In the genomic region with DNA sequence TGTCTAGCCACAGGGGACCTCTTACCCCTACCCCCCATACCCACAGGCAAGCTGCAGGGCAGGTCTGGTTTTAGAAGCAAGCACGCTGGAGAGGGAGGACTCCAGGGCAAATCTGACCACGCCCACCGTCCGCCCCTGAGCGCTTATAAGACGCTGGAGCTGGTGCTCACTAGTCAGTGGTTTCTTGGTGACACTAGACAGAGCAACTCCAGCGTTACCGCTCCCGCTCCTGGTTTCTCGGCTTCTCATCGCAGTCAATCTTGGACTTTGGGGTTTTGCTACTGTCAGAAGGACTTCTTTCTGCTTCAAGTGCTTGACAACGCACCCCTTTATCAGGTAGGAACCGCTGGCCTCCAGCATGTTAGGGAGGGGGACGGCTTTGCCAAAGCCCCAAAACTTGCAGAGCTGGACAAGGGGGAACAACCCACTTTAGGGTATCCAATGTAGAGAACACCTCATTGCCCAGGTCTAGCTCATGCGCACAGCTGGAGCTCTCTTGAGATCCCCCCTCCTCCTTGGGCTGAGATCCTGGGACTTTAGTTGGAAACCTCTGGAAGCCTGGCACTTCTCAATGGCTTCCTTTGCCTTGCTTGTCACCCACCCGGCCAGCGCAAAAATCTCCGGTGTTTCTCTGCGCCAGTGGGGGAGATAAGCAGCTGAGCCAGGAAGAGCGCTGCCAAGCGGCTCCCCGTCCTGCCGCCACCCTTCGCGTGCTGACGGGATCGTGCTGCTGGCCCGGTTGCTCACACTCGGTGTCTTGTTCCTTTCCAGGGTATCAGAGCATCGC, we compare ENCODE assay signal across 9 mouse cellular contexts. TPM values are rescaled to one million over a fixed set of nuclear protein-coding genes. Genes with fewer than 3 reads are reported as not detected.
DNase-seq lines count a peak whose midpoint lies in the region; ATAC-seq and TF ChIP-seq lines count a peak whose summit lies in the region.
"Had no signal": no experiment of that assay in that cellular context is flagged by ENCODE, and none has a peak within 500 bp of the region (broad histone marks: within the 10 kb centered on the region; RNA-seq: fewer than 3 reads in every experiment).

A gene (plus strand): TSS at position 176 of the 787 bp plus-strand sequence.

- H3K4me1 ChIP-seq in embryonic facial prominence, embryonic 13.5 days, result peaks cover 52% of the 10 kb centered on the region
- peaks cover 25% of the 10 kb centered on the region for H3K4me1 ChIP-seq in heart, embryonic 11.5 days (ENCODE audit: control insufficient read depth, insufficient read depth, low read length)
- H3K4me1 ChIP-seq in liver, postnatal 0 days (ENCODE audit: insufficient read depth), result peaks cover 25% of the 10 kb centered on the region
- H3K4me1 ChIP-seq in neural tube, embryonic 15.5 days, result peaks cover 47% of the 10 kb centered on the region
- peaks cover 23% of the 10 kb centered on the region for H3K4me1 ChIP-seq in thymus, adult 2 months (replicated peaks; ENCODE audit: control insufficient read depth, insufficient read depth, low read length)

- H3K4me3 ChIP-seq in embryonic facial prominence, embryonic 13.5 days, result peak within 1 kb of the TSS; percentile 45
- H3K4me3 ChIP-seq in heart, embryonic 11.5 days (ENCODE audit: low read depth, low read length), result peak within 1 kb of the TSS; percentile 62
- peak within 1 kb of the TSS; percentile 54 for H3K4me3 ChIP-seq in liver, postnatal 0 days (ENCODE audit: low read depth, low read length)
- H3K4me3 ChIP-seq in neural tube, embryonic 15.5 days (replicated peaks), result peak within 1 kb of the TSS; percentile 39
- H3K4me3 ChIP-seq in thymus, adult 2 months (ENCODE audit: control insufficient read depth, insufficient read depth, low read length), result peak within 1 kb of the TSS; percentile 19

- H3K4me2 ChIP-seq in embryonic facial prominence, embryonic 13.5 days, result peak within 1 kb of the TSS; percentile 87
- peak within 1 kb of the TSS; percentile 92 for H3K4me2 ChIP-seq in heart, embryonic 11.5 days
- peak within 1 kb of the TSS; percentile 77 for H3K4me2 ChIP-seq in liver, postnatal 0 days (ENCODE audit: low read depth, low read length)
- peak within 1 kb of the TSS; percentile 78 for H3K4me2 ChIP-seq in neural tube, embryonic 15.5 days

- no peak for TF ChIP-seq CTCF in liver, postnatal 0 days (IDR thresholded peaks at IDR 0.05; ENCODE audit: low read depth)
- TF ChIP-seq CTCF in thymus, adult 2 months (IDR thresholded peaks at IDR 0.05; ENCODE audit: borderline replicate concordance, control insufficient read depth, extremely low read depth, insufficient read depth, low read length, poor library complexity), result no peak

- peaks cover 85% of the 10 kb centered on the region for H3K27me3 ChIP-seq in embryonic facial prominence, embryonic 13.5 days
- peaks cover 44% of the 10 kb centered on the region for H3K27me3 ChIP-seq in heart, embryonic 11.5 days (ENCODE audit: control insufficient read depth, insufficient read depth, low read length)
- H3K27me3 ChIP-seq in liver, postnatal 0 days (ENCODE audit: insufficient read depth, low read length), result peaks cover 59% of the 10 kb centered on the region
- H3K27me3 ChIP-seq in neural tube, embryonic 15.5 days (replicated peaks), result peaks cover 68% of the 10 kb centered on the region
- H3K27me3 ChIP-seq in thymus, adult 2 months (ENCODE audit: control insufficient read depth, insufficient read depth, low read length), result peaks cover 49% of the 10 kb centered on the region

- H3K9me3 ChIP-seq in embryonic facial prominence, embryonic 13.5 days, result no peaks in the 10 kb centered on the region
- H3K9me3 ChIP-seq in heart, embryonic 11.5 days (replicated peaks; ENCODE audit: control insufficient read depth, low read length), result no peaks in the 10 kb centered on the region
- no peaks in the 10 kb centered on the region for H3K9me3 ChIP-seq in liver, postnatal 0 days (ENCODE audit: low read length)
- H3K9me3 ChIP-seq in neural tube, embryonic 15.5 days (replicated peaks), result no peaks in the 10 kb centered on the region
- H3K9me3 ChIP-seq: G1E had no signal

- H3K9ac ChIP-seq in embryonic facial prominence, embryonic 13.5 days, result peak within 1 kb of the TSS; percentile 64
- H3K9ac ChIP-seq in heart, embryonic 11.5 days (ENCODE audit: low read depth, low read length), result peak within 1 kb of the TSS; percentile 78
- peak within 1 kb of the TSS; percentile 52 for H3K9ac ChIP-seq in liver, postnatal 0 days (replicated peaks)
- peak within 1 kb of the TSS; percentile 40 for H3K9ac ChIP-seq in neural tube, embryonic 15.5 days (replicated peaks)

- WGBS in embryonic facial prominence, embryonic 13.5 days, result 1% methylated on average over 30 of the region's 30 CpGs
- 1% methylated on average over 30 of the region's 30 CpGs for WGBS in heart, embryonic 11.5 days (ENCODE audit: insufficient replicate concordance)
- 2% methylated on average over 30 of the region's 30 CpGs for WGBS in liver, postnatal 0 days (ENCODE audit: insufficient replicate concordance)
- 1% methylated on average over 30 of the region's 30 CpGs for WGBS in neural tube, embryonic 15.5 days
- 3% methylated on average over 30 of the region's 30 CpGs for WGBS in thymus, adult 2 months

- ATAC-seq in embryonic facial prominence, embryonic 13.5 days (ENCODE audit: insufficient number of reproducible peaks, insufficient read depth, low FRiP score, low TSS enrichment, low read depth), result no peak
- ATAC-seq in heart, embryonic 11.5 days (replicated peaks; ENCODE audit: insufficient number of reproducible peaks, low FRiP score, low TSS enrichment), result 0 out of 2 replicates have a peak, but pooled peaks have one; percentile 43
- no peak for ATAC-seq in liver, postnatal 0 days
- ATAC-seq in neural tube, embryonic 15.5 days (ENCODE audit: low FRiP score), result no peak

- H3K27ac ChIP-seq in embryonic facial prominence, embryonic 13.5 days, result no peak within 1 kb of the TSS
- H3K27ac ChIP-seq in heart, embryonic 11.5 days (ENCODE audit: low read depth, low read length), result no peak within 1 kb of the TSS; the same call in 1 of the 2 replicates
- H3K27ac ChIP-seq in liver, postnatal 0 days (ENCODE audit: low read depth), result no peak within 1 kb of the TSS
- H3K27ac ChIP-seq in neural tube, embryonic 15.5 days (replicated peaks), result no peak within 1 kb of the TSS
- no peak within 1 kb of the TSS for H3K27ac ChIP-seq in thymus, adult 2 months (ENCODE audit: control insufficient read depth, insufficient read depth, low read length)

- peak; percentile 44 to 53 for DNase-seq in left cerebral cortex, adult 18-20 months (ENCODE audit: low spot score in 2 of 2)
- DNase-seq in left cerebral cortex, adult 11 months (ENCODE audit: low spot score), result no peak
- DNase-seq in kidney, adult 9 months, result peak; percentile 93
- DNase-seq in liver, postnatal 0 days, result peak; percentile 67
- peak; percentile 58 for DNase-seq in thymus, adult 2 months

- no peak for TF ChIP-seq EP300 in liver, postnatal 0 days (IDR thresholded peaks at IDR 0.05; ENCODE audit: low read depth)

- no peak for TF ChIP-seq POLR2A in thymus, adult 2 months (IDR thresholded peaks at IDR 0.05; ENCODE audit: control insufficient read depth, extremely low read depth, insufficient read depth, low read length, poor library complexity)

- H3K36me3 ChIP-seq in embryonic facial prominence, embryonic 13.5 days, result no peaks in the 10 kb centered on the region
- no peaks in the 10 kb centered on the region for H3K36me3 ChIP-seq in heart, embryonic 11.5 days (ENCODE audit: control insufficient read depth, insufficient read depth, low read length)
- no peaks in the 10 kb centered on the region for H3K36me3 ChIP-seq in liver, postnatal 0 days (replicated peaks; ENCODE audit: insufficient read depth, low read length)
- no peaks in the 10 kb centered on the region for H3K36me3 ChIP-seq in neural tube, embryonic 15.5 days
- H3K36me3 ChIP-seq in thymus, adult 2 months (ENCODE audit: control insufficient read depth, insufficient read depth, low read length), result no peaks in the 10 kb centered on the region
- H3K36me3 ChIP-seq: G1E had no signal

RNA-seq across cellular contexts. Expression of the gene that starts here (rescaled TPM):
- total RNA-seq in left cerebral cortex, adult 18-20 months (2021), result 1 to 10 TPM; 2.6 to 3.3 TPM
- 2.9 TPM in 2 replicates for polyA plus RNA-seq in embryonic facial prominence, embryonic 13.5 days (2015; fragmentation: Nextera tagmentation; extraction: Ambion mirVana)
- 13.0 and 14.9 TPM in 2 replicates for polyA plus RNA-seq in heart, embryonic 11.5 days (2014; fragmentation: Nextera tagmentation; extraction: Ambion mirVana)
- polyA plus RNA-seq in liver, postnatal 0 days (2015; fragmentation: Nextera tagmentation; extraction: Ambion mirVana), result 3.4 and 3.7 TPM in 2 replicates
- 4.3 and 6.8 TPM in 2 replicates for polyA plus RNA-seq in neural tube, embryonic 15.5 days (2015; fragmentation: Nextera tagmentation; extraction: Ambion mirVana)
- 12.0 and 14.1 TPM in 2 replicates for polyA plus RNA-seq in thymus, adult 2 months (2012; rRNA removed)
- total RNA-seq: G1E had no signal
- polyA plus RNA-seq: G1E had no signal
